Mouse (Mus musculus) intestine, postnatal 0 days (tissue): ENCODE data around the gene Cyp39a1. TPM values are rescaled to one million over a fixed set of nuclear protein-coding genes. Genes with fewer than 3 reads are reported as not detected.
A peak's percentile ranks its signal among the peaks of the same experiment; 100 is the strongest.

Experiments
- ATAC-seq: fragments of 200-750 bp; cut with Nextera tagmentation; 2 replicates; pipeline ENCODE4 v1.8.0; 2017; ENCODE audit warnings: mild to moderate bottlenecking, moderate TSS enrichment, moderate library complexity
- H3K27ac ChIP-seq: fragments of 300-500 bp; sonication (generic); 2 replicates; pipeline ENCODE4 v1.5.1; 2014; ENCODE audit warnings: mild to moderate bottlenecking, low read depth, low read length, moderate library complexity
- H3K27me3 ChIP-seq: fragments of 300-500 bp; sonication (generic); replicated peaks from 2 replicates; pipeline ENCODE4 v1.6.1; 2014; ENCODE audit warnings: low read length, mixed read lengths; ENCODE audit not compliant: control insufficient read depth, insufficient read depth
- H3K36me3 ChIP-seq: fragments of 300-500 bp; sonication (generic); 2 replicates; pipeline ENCODE4 v1.6.1; 2014; ENCODE audit warnings: mild to moderate bottlenecking, moderate library complexity; ENCODE audit not compliant: control insufficient read depth, insufficient read depth
- H3K4me1 ChIP-seq: fragments of 300-500 bp; sonication (generic); replicated peaks from 2 replicates; pipeline ENCODE4 v1.6.1; 2014; ENCODE audit warnings: antibody characterized with exemption, low read length, mixed read lengths; ENCODE audit not compliant: control insufficient read depth, insufficient read depth
- H3K4me2 ChIP-seq: fragments of 300-500 bp; sonication (generic); replicated peaks from 2 replicates; pipeline ENCODE4 v1.6.1; 2014; ENCODE audit warnings: low read depth, mild to moderate bottlenecking, moderate library complexity
- H3K4me3 ChIP-seq: fragments of 300-500 bp; sonication (generic); 2 replicates; pipeline ENCODE4 v1.5.1; 2014; ENCODE audit warnings: low read depth, low read length
- H3K9ac ChIP-seq: fragments of 300-500 bp; sonication (generic); 2 replicates; pipeline ENCODE4 v1.6.1; 2014; ENCODE audit warnings: mild to moderate bottlenecking, low read depth, low read length
- H3K9me3 ChIP-seq: fragments of 300-500 bp; sonication (generic); 2 replicates; pipeline ENCODE4 v1.6.1; 2016; ENCODE audit warnings: mixed run types; ENCODE audit not compliant: control insufficient read depth
- CTCF ChIP-seq: sonication (generic); IDR thresholded peaks from 2 replicates; pipeline ENCODE4 v1.5.1; 2016; ENCODE audit warnings: low read depth, mild to moderate bottlenecking, control low read depth, antibody characterized with exemption, moderate library complexity
- WGBS: fragments of 180-500 bp; shearing (Covaris S2); extraction: QIAGEN DNeasy Blood & Tissue Kit; methylation state at CpG from one replicate; pipeline ENCODE4 v1.1.7; 2014; 5-methylcytosine and 5-hydroxymethylcytosine counted together
- polyA plus RNA-seq: library from polyadenylated mRNA; unstranded; fragments of >200 nt; fragmentation: Nextera tagmentation; extraction: Ambion mirVana; gene quantifications from 2 replicates; pipeline ENCODE4 v1.2.1, GENCODE M21; 2015

The Cyp39a1 gene
- polyA plus RNA-seq, 1 experiment from 2014 or later, result 6.8 TPM

GRCm38 (mm10) chr17:43630427-43630760 is 36.8 kb upstream of the Cyp39a1 start:
- Histone ChIP-seq H3K9me3 (no peaks in the 10 kb centered on the region), H3K9ac (no peak overlapping the region), H3K27me3 (peaks cover 40% of the 10 kb centered on the region), H3K4me1 (0 out of 2 replicates have a peak, but pooled peaks cover 6% of the 10 kb centered on the region), H3K4me3 (no peak overlapping the region; the same call in 1 of the 2 replicates), H3K4me2 (peak overlapping the region; percentile 63), H3K27ac (no peak overlapping the region), H3K36me3 (no peaks in the 10 kb centered on the region)
- 65% methylated on average over 13 of the region's 13 CpGs for WGBS
- ATAC-seq, result no peak
- no peak for TF ChIP-seq CTCF

- no peaks in the 10 kb centered on the region for H3K27me3 ChIP-seq
- no peaks in the 10 kb centered on the region for H3K36me3 ChIP-seq
- H3K27ac ChIP-seq, result no peak overlapping the region
- no peak overlapping the region for H3K4me2 ChIP-seq
- no peak overlapping the region for H3K9ac ChIP-seq
- no peaks in the 10 kb centered on the region for H3K9me3 ChIP-seq
- H3K4me1 ChIP-seq, result no peaks in the 10 kb centered on the region
- TF ChIP-seq CTCF, result no peak
- no peak overlapping the region for H3K4me3 ChIP-seq
- no peak for ATAC-seq
- WGBS, result 89% methylated on average over 4 of the region's 4 CpGs
Observed at GRCm38 (mm10) chr17:43637146-43637545, 30.1 kb upstream of the Cyp39a1 start.

- no peak overlapping the region for H3K4me2 ChIP-seq
- no peak for TF ChIP-seq CTCF
- H3K36me3 ChIP-seq, result no peaks in the 10 kb centered on the region; the same call in 1 of the 2 replicates
- H3K9me3 ChIP-seq, result no peaks in the 10 kb centered on the region
- H3K27ac ChIP-seq, result no peak overlapping the region
- H3K9ac ChIP-seq, result no peak overlapping the region
- no peak overlapping the region for H3K4me3 ChIP-seq
- H3K4me1 ChIP-seq, result no peaks in the 10 kb centered on the region
- 77% methylated on average over 1 of the region's 1 CpGs for WGBS
- no peak for ATAC-seq
- H3K27me3 ChIP-seq, result no peaks in the 10 kb centered on the region
Observed at GRCm38 (mm10) chr17:43640825-43641224, 26.4 kb upstream of the Cyp39a1 start.

- no peak for ATAC-seq
- Histone ChIP-seq H3K4me2 (no peak overlapping the region), H3K27ac (no peak overlapping the region), H3K36me3 (no peaks in the 10 kb centered on the region; the same call in 1 of the 2 replicates), H3K4me3 (no peak overlapping the region), H3K4me1 (no peaks in the 10 kb centered on the region), H3K27me3 (no peaks in the 10 kb centered on the region), H3K9me3 (no peaks in the 10 kb centered on the region), H3K9ac (no peak overlapping the region)
- no peak for TF ChIP-seq CTCF
- WGBS, result 75% methylated on average over 7 of the region's 7 CpGs
Observed at GRCm38 (mm10) chr17:43643191-43643590, 24.0 kb upstream of the Cyp39a1 start.

- Histone ChIP-seq H3K4me3 (no peak overlapping the region), H3K36me3 (no peaks in the 10 kb centered on the region; the same call in 1 of the 2 replicates), H3K9ac (no peak overlapping the region), H3K9me3 (no peaks in the 10 kb centered on the region), H3K27ac (no peak overlapping the region), H3K27me3 (no peaks in the 10 kb centered on the region), H3K4me2 (no peak overlapping the region), H3K4me1 (no peaks in the 10 kb centered on the region)
- no peak for ATAC-seq
- WGBS, result 35% methylated on average over 7 of the region's 7 CpGs
- TF ChIP-seq CTCF, result no peak
Observed at GRCm38 (mm10) chr17:43644375-43644774, 22.9 kb upstream of the Cyp39a1 start.

GRCm38 (mm10) chr17:43645136-43645535 is 22.1 kb upstream of the Cyp39a1 start:
- ATAC-seq, result no peak
- H3K4me3 ChIP-seq, result no peak overlapping the region
- H3K9me3 ChIP-seq, result no peaks in the 10 kb centered on the region
- H3K9ac ChIP-seq, result no peak overlapping the region
- no peak overlapping the region for H3K27ac ChIP-seq
- H3K27me3 ChIP-seq, result no peaks in the 10 kb centered on the region
- H3K4me2 ChIP-seq, result no peak overlapping the region
- no peaks in the 10 kb centered on the region for H3K4me1 ChIP-seq
- no peaks in the 10 kb centered on the region; the same call in 1 of the 2 replicates for H3K36me3 ChIP-seq
- WGBS, result 89% methylated on average over 3 of the region's 3 CpGs
- TF ChIP-seq CTCF, result no peak

- Histone ChIP-seq H3K4me3 (no peak overlapping the region), H3K4me1 (no peaks in the 10 kb centered on the region), H3K4me2 (no peak overlapping the region), H3K27me3 (no peaks in the 10 kb centered on the region), H3K9me3 (no peaks in the 10 kb centered on the region), H3K36me3 (no peaks in the 10 kb centered on the region; the same call in 1 of the 2 replicates), H3K9ac (no peak overlapping the region), H3K27ac (no peak overlapping the region)
- ATAC-seq, result no peak
- WGBS, result 65% methylated on average over 5 of the region's 5 CpGs
- no peak for TF ChIP-seq CTCF
Observed at GRCm38 (mm10) chr17:43646925-43647324, 20.3 kb upstream of the Cyp39a1 start.
